Mouse (Mus musculus): ENCODE results near the gene Asb14. TPM values are rescaled to one million over a fixed set of nuclear protein-coding genes. Genes with fewer than 3 reads are reported as not detected.
"Not testable (repeated sequence)": the region's sequence is repeated elsewhere in the genome, so short reads cannot be mapped to it uniquely, and the experiment has no call there.

The Asb14 gene
- total RNA-seq (2021) = 10 to 100 TPM in 1 of 2 experiments, 1 to 10 TPM in 1; 10.0 to 17.6 TPM
- long read RNA-seq, experiment 1, partial matches to known transcripts = 0 of 5 reads
- long read RNA-seq, experiment 1, other reads (novel, unspliced or antisense) = 4 of 5 reads
- long read RNA-seq, experiment 2, partial matches to known transcripts = 1 of 8 reads
- long read RNA-seq, experiment 2, other reads (novel, unspliced or antisense) = 4 of 8 reads

- no peak for DNase-seq (ENCODE audit: low spot score in 2 of 2)
Observed at GRCm38 (mm10) chr14:26894392-26894791, at the start of gene Asb14. Gene Asb14, plus strand, starts transcription at chr14:26894557.

GRCm38 (mm10) chr14:26853053-26853452 is 41.3 kb upstream of the Asb14 start:
- DNase-seq (ENCODE audit: low spot score in 2 of 2) = no peak

DNA sequence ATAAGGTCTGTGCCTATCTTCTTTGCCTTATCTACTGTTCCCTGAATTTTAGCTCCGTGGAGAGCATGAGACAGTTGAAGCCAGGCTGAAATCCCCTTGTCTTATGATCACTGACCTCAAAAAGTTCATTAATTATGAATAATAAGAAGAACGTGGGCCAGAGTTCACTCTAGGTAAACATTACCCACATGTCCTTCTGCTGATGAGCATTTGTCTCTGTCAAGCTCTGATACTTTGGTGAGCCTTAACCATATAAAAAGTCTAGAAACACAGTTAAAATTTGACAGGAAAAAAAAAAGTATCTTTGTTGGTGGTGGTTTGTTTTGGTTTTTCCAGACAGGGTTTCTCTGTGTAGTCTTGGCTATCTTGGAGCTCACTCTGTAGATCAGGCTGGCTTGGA is 40.3 kb upstream of the Asb14 start:
- no peak for DNase-seq (ENCODE audit: low spot score in 2 of 2)

GRCm38 (mm10) chr14:26858364-26858763 is 36.0 kb upstream of the Asb14 start:
- DNase-seq (ENCODE audit: low spot score in 2 of 2) = no peak

DNA sequence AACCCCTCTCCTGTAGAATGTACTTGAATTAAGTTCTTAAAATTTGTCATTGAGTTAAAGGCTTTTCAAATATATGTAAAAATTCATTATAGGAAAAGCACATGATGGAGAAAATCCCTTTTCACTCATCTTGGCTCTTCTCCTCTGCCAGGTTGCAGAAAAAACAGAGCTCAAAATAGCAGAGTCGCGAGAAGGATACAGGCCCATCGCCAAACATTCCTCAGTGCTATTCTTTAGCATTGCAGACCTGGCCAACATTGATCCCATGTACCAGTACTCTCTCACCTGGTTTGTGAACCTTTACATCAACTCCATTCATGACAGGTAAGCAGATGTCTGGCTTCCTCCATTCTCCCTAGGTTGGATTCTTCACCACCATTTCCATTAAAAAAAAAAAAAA is 35.3 kb upstream of the Asb14 start:
- DNase-seq (ENCODE audit: low spot score in 2 of 2) = no peak

GRCm38 (mm10) chr14:26867356-26867755 is 27.0 kb upstream of the Asb14 start:
- no peak for DNase-seq (ENCODE audit: low spot score in 2 of 2)

DNA sequence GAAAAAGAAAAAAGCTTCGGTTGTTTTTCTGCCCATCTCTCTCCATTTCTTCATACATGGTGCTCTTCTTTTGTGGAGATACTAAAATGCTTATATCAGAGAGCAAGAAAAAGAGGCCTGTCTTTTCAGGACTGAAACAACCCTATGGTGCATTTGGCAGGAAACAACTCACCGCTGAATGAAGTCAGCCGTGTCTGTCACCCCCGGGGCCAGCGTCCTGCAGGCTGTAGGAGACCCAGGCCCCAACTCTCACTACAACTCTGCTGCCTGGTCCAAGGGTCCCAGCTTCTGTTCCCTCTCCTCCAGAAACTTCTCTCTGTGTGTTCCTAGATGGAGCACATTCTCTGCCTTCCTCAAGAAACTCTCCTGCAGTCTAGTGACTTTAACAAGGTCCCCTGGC is 26.1 kb upstream of the Asb14 start:
- no peak for DNase-seq (ENCODE audit: low spot score in 2 of 2)

DNA sequence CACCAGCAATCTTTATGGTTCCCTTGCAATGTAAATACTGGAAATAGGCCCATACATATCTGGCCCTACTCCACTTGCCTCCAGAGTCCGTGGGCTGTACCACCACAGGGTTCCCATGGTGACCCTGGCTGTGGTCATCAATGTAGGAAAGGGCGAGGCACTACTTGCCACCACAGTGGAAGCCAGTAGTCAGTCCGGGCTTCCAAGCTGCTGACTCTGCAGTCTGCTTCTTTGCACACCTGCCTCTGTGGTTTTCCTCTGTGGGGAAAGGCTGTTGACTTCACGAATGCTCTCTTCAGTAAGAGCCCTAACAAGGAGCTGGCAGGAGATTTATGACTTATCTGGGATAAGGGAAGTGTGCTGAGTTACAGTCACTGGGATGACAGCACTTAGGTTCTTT is 15.6 kb upstream of the Asb14 start:
- DNase-seq (ENCODE audit: low spot score in 2 of 2) = no peak

GRCm38 (mm10) chr14:26879976-26880375 is 14.4 kb upstream of the Asb14 start:
- no peak for DNase-seq (ENCODE audit: low spot score in 2 of 2)

- no peak for DNase-seq (ENCODE audit: low spot score in 2 of 2)
Observed at GRCm38 (mm10) chr14:26881700-26882099, 12.7 kb upstream of the Asb14 start.

GRCm38 (mm10) chr14:26887244-26887643 is 7.1 kb upstream of the Asb14 start:
- no peak for DNase-seq (ENCODE audit: low spot score in 2 of 2)

- no peak for DNase-seq (ENCODE audit: low spot score in 2 of 2)
Observed at GRCm38 (mm10) chr14:26890777-26891176, 3.6 kb upstream of the Asb14 start.

DNA sequence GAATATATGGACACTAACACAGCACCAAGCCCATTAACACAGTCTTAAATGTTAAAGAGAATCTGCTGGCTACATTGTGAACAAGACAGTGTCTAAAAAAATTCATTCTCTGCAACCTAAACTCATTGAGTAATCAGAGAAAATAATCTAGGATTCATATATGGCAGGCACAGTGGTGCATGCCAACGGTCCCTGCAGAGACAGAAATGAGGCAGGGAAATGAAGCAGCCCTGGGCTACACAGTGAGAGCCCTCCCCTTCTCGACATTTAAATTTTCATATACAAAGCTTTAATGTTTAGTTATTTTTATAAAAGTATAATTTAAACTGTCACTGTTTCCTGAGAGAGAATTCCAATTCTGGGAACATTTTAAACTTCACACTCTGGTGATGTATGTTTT is 5.1 kb downstream of the Asb14 start:
- no peak for DNase-seq (ENCODE audit: low spot score in 2 of 2)

DNA sequence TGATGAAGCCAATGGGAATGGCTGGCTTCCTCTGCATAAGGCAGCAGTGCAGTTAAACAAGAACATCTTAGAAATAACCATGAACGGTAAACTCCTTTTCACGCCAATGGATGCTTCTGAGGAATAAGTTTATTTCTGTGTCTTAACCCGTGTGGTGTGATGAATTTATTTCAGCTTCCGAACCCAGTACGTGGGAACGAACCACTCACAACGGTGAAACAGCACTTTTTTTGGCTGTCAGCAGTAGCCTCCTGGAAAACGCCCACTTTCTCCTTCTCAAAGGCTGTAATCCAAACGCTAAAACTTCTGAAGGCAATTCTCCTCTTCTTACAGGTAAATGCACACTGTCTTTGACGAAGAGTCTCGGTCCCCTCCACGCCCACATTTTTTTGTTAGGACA is 6.5 kb downstream of the Asb14 start:
- DNase-seq (ENCODE audit: low spot score in 2 of 2) = no peak

- DNase-seq (ENCODE audit: low spot score in 2 of 2) = no peak
Observed at GRCm38 (mm10) chr14:26907401-26907800, 13.0 kb downstream of the Asb14 start.

GRCm38 (mm10) chr14:26910461-26910860 is 16.1 kb downstream of the Asb14 start:
- not testable (repeated sequence) for DNase-seq (ENCODE audit: low spot score in 2 of 2)

DNA sequence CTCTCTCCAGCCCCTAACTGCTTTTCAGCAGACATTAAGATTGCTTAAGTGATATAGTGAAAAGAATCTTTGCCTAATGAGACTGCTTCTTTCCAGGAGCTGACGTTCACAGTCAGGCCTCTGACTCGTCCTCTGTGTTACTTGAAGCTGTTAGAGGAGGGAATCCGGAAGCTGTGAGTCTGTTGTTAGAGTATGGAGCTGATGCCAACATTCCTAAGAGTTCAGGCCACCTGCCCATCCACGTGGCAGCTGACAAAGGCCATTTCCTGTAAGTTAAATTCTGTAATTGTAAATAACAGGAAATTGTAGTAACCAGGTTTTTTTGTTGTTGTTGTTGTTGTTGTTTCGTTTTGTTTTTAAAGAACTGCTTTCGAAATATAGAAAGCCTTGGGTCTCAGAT is 16.8 kb downstream of the Asb14 start:
- DNase-seq (ENCODE audit: low spot score in 2 of 2) = no peak

GRCm38 (mm10) chr14:26911826-26912225 is 17.5 kb downstream of the Asb14 start:
- no peak for DNase-seq (ENCODE audit: low spot score in 2 of 2)

DNA sequence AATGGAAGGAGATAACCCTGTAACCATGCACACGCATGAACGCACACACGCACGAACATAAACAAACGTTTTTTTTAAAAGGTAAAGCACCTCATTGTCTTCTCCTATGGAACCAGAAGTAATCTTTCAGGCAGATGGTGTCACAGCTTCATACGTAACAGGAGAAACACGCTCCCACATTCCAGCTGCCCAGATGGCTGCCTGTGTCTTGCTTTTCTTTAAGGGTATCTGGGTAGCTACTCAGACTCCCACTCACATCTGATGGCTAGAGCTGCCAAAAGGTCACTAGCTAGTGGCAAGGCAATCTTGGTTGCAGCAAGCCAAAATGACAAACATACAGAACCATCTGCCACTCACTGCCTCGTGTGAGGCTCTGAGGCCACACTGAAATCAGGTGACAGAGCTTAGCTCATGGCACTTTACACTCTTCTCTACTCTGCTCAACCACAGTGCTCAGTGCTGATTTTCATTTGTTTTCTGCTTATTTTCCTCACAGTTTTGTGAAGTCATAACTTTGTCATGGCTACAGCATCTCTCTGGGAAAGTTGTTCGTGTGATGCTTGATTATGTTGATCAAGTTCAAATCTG is 19.4 kb downstream of the Asb14 start:
- DNase-seq (ENCODE audit: low spot score in 2 of 2) = no peak

GRCm38 (mm10) chr14:26919310-26919709 is 25.0 kb downstream of the Asb14 start:
- no peak for DNase-seq (ENCODE audit: low spot score in 2 of 2)

- DNase-seq (ENCODE audit: low spot score in 2 of 2) = no peak
Observed at GRCm38 (mm10) chr14:26923702-26924421, 29.5 kb downstream of the Asb14 start.

DNA sequence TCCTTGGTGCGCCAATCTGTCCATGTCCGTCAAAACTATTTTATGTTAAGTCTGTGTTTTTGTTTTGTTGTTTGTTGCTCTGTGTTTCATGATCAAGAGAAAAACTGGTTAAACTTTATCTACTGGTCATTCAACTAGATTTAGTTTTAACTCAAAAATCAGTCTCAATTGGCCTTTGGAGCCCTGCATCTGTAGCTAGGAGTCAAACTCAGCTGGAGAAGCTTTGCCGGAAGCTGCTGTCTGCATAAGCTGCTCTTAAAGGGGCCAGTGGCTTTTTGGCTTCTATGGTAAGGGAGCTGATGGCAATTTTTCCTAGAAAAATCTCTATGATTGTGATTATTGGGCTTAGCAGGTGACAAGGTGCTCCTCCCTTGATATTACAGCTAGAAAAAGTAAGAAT is 40.5 kb downstream of the Asb14 start:
- DNase-seq (ENCODE audit: low spot score in 2 of 2) = no peak

DNA sequence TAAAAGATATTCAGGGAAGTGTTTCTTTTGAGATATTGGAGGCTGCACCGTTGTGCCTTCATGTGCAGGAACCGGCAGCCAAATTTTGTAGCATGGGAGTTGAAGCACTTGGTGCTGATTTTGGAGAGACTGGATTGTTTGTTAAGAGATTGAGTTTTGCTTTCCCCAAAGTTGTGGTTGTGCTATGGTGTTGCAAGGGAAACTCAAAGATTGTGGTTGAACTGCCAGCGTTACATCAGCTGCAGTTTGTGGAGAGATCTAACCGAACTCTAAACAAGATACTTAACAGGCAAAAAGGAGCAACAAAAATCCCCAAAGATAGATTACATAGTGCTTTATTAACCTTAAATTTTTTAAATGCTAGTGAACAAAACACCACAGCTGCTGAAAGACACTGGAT is 41.2 kb downstream of the Asb14 start:
- DNase-seq (ENCODE audit: low spot score in 2 of 2) = no peak

All from gastrocnemius, postnatal 4 days (tissue).